Mouse (Mus musculus) gastrocnemius, postnatal 14 days (tissue): ENCODE results near the gene Fam71e1. TPM values are rescaled to one million over a fixed set of nuclear protein-coding genes. Genes with fewer than 3 reads are reported as not detected.

Source experiments
- DNase-seq: peaks from one replicate; pipeline ENCODE4 v3.0.0; 2021; ENCODE audit warnings: mixed read lengths
- intact Hi-C: fragments of 180-260 bp; cut with DNase I; formaldehyde crosslinking; loops from one replicate; pipeline ENCODE4 v1.15.1; 2025; ENCODE audit warnings: low total_unique reads
- total RNA-seq, 2 experiments: library from RNA; stranded (reverse); gene quantifications; 2 replicates each; pipeline ENCODE4 v1.2.3; 2021

Gene Fam71e1
- total RNA-seq, 2 experiments from 2014 or later: 3.8 to 4.7 TPM

DNA sequence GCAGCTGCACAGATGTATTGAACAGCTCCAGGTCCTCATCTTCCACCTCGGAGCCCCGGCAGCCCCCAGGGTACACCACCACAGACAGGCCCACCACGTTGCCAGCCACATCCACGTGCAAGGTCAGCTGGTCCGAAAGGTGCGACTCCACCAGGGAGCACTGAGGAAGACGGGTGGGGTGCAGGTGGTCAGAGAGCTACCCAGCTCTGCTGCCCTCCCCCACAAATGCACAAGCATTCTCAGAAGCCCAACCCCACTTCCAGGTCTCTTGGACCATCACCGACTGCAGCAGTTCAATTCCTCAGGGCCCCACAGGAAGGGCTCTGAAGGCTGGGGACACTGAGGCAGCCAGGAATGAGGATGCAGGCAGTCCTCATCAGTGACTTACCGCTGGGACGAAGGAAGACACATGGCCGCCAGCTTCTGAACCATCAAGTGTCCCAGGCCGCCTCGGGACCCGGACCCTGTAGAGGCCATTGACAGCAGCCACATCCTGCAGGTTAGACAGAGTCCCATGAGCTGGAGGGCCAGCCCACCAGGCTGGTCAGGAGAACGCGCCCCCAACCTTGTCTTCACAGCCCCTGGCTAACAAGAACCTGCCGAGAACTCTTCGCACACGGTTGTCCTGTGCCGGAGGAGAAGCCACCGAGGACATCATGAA, 4.1 kb upstream of the Fam71e1 start:
- DNase-seq: no peak
- intact Hi-C loops: no loop called here

DNA sequence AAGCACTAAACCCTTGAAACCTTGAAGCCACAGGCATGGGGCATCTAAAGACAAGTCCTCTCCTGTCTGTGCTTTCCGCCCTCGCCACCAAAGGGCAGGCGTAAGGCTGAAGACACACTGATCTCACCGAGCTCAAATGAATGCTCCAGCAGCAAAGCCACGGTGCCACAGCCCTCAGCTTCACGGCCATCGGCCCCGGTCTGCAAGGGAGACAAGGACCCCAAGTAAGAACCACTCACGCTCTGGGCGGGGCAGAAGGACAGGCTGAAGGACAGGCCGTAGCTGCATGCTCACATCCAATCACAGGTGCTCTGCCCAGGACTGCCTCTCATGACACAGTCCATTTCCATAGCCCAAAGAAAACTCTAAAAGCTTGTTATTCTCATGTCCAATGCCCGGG, 1.7 kb upstream of the Fam71e1 start:
- no peak for DNase-seq
- intact Hi-C loops: no loop called here

DNA sequence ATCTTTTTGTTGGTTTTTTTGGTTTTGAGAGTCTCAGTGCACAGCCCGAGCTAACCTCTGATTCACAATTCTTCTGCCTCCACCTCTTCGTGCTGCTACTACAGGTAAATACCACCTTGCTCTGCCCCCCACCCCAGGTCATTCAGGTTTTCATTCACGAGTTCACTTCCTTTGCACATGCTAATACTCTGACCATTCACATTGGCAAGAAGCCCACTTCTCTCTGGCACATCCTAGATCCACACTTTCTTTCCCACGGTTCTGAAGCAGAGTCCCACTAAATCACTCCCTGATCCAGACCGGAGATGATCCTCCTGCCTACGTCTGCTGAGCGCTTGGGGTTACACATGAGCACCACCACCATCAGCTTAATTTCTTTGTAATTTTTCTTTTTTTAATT, 1.3 kb upstream of the Fam71e1 start:
- intact Hi-C loops: no loop called here

DNA sequence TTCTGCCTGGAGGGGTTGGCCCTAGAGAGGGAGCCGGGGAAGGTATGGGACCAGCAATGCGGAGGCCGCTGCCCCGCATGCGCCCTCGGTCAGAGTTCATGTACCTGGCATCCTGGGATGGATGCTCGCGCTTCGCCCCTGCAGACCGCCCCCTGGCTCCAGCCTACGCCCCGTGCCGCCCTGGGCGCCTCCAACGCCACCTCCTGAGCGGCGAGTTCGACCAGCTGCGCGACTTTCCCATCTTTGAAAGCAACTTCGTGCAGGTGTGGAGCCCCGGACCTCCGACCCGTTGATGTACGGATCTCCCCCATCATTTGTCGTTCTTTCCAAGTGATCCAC, 359 bp downstream of the Fam71e1 start:
- intact Hi-C loops: no loop called here
- no peak for DNase-seq

More for the DNA sequence above, 1.3 kb upstream of the Fam71e1 start:
- no peak for DNase-seq

DNA sequence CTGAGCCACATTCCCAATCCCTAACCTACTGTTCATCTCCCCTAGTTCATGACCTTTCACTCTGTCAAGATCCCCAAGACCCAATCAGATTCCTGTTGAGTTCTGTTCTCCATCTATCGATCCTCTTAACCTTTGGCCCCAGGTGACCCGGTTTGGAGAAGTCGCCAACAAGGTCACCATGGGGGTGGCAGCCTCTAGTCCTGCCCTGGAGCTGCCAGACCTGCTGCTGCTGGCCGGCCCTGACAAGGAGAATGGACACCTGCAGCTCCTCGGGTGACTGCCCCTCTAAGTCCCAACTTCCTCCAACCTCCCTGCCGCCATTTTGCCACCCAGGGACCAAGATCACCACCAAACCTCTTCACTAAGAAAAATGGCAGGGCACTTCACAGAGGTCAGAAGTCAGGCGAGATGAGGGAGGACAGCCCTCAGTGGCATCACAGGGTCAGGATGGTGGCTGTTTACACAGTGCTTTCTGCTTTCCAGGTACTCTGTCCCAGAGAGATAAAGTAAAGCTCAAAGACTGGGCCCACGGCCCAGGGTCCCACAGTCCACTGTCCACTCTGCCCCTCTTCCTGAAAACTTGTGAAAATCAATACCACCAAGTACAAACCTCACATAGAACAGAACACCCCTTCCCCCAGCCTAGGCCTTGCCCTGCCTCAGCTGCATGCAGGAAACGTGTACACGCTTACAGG, 1.1 kb downstream of the Fam71e1 start:
- intact Hi-C loops: no loop called here
- no peak for DNase-seq

DNA sequence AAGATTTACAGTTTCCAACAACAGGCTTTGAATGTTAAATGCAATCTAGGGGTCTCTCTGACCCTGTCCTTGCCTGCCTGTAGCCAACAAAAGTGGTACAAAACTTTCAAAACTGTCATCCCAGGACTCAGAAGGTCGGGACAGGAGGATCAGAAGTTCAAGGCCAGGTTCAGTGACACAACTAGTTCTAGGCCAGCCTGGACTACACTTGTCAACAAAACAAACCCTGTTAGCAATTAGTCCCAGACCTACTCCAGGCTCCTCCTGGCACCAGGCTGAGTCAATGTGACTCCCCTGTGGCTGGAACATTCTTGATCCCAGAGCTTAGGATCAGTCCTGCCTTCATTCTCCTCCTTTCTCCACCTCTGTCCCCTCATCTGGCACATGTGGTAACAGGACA, 2.5 kb downstream of the Fam71e1 start:
- intact Hi-C loops: no loop called here
- DNase-seq: no peak

DNA sequence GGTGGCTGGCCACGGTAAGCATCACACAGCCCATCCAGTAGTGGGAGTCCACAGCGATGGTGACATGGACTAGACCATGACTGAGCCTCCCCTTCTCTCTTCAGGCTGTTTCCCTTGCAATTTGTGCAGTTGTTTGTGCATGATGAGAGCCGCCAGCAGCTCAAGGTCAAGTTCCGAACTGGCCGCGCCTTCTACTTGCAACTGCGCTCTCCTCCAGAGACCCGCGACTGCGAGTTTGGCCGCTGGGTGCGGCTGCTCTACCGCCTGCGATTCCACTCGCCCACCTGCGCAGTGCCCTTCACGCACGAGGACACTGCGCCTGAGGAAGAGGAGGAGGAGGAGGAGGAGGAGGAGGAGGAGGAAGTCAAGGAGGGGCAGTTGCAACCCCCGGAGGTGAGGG, 3.7 kb downstream of the Fam71e1 start:
- intact Hi-C loops: loop anchor here (5.0 kb wide), 1 partner anchor 52 kb away; the partner anchor contains the start of gene Nr1h2

DNA sequence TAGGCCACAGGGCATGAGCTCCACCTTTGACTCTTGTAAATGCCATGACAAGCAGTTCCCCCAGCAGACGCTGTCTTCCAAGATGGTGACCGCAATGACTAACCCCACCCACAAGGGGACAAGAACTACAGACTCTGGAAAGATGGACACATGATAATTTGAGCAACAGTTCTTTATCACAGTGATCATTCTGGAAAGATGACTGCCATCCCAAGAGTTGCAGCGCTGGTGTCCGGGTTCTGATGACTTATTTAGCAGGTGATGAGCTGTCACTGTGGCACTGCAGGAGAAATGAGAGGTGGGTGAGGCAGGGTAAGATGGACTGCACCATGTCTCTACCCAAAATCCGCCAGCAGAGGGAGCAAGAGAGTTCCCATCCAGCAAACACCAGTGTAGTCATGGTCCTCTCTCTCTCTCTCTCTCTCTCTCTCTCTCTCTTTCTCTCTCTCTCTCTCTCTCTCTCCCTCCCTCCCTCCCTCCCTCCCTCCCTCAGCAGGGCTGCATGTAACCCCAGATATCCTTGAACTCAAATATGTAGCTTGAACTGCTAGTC, 5.3 kb downstream of the Fam71e1 start:
- intact Hi-C loops: loop anchor here (5.0 kb wide), 1 partner anchor 51 kb away; the partner anchor contains the start of gene Nr1h2
- DNase-seq: peak; percentile 59

More for the DNA sequence above, 3.7 kb downstream of the Fam71e1 start:
- no peak for DNase-seq

DNA sequence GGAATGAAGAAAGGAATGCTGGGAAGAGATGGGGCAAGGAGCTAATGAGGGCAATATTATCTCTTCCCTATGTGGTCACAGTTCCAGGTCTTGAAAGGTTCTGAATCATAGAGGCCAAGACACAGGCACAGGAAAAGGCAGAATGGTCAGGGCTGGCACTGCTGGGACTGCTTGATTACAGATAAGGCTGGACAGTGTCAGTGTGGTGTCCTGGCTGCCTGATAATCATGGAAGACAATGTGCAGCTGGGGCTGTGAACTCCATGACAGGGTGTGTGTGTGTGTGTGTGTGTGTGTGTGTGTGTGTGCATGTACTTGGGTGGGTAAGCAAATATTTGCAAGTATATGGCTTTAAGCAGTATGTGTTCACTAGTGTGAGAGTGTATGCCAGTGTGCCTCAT, 11.1 kb downstream of the Fam71e1 start:
- DNase-seq: no peak
- intact Hi-C loops: no loop called here

DNA sequence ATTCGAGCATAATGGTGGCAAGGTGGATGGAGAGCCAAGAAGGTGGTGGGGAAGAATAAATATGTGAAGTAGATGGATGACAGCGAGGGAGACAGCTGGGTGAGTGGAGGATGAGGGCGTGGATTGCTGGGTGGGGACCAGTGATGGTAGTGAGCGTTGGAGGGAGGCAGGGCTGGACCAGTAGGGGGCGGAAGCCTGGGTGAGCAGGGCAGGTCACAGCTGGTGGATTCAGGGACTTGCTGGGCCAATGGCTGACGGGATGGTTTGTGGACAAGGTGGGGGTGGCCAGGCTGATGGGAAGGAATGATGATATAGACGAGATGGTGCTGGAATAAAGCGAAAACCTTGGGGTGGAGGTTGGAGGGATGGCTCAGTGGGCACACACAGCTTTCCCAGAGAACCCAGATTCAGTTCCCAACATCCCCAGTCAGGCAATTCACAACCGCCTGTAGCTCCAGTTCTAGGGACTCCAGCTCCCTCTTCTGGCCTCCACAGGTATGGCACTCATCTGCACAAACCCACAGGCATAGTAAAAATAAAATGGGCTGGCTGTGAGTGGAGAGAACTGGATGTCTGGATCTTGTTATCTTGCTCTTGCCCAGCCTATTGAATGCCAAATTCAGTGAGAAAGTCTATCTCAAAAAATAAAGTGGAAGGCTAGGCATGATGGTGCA, 23.0 kb downstream of the Fam71e1 start:
- intact Hi-C loops: no loop called here
- no peak for DNase-seq

DNA sequence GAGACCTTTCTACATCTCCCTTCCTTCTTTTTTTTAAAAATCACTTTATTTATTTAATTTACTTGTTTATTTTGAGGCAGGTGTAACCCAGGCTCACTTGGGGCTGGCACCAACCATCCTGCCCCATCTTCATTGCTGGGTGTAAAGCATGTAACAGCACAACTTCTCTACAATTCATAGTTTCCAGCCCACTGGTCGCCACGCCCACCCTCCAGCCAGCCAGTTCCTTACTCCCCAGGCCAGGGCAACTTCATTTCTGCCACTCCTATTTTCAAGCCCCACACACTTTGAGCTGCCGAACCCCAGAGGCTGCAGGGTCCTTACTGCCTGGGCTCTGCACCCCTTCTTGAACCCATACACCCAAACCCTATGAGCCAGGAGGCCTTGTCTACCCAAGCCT, 24.6 kb downstream of the Fam71e1 start:
- no peak for DNase-seq
- intact Hi-C loops: loop anchor here (5.0 kb wide), 1 partner anchor 41 kb away; no protein-coding TSS in a partner anchor

DNA sequence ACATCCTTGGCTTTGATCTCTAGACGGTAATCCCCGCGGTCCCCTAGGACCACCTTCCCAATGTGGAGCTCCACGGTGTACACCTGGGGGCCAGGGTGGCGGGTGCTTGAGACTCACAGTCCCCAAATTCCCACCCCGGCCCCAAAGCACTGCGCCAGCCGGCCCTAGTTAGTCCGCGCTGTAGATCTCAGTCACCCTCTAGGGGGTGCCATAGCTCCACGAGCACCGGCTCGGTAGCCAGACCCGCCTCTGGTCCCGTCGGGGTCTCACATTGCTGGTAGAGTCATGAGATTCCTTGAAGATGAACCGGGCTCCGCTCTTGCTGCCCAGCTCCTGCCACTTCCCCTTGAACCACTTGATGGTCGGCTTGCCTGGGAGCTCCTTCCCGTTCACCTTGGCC, 25.3 kb downstream of the Fam71e1 start:
- intact Hi-C loops: loop anchor here (5.0 kb wide), 1 partner anchor 41 kb away; no protein-coding TSS in a partner anchor
- peak; percentile 69 for DNase-seq

DNA sequence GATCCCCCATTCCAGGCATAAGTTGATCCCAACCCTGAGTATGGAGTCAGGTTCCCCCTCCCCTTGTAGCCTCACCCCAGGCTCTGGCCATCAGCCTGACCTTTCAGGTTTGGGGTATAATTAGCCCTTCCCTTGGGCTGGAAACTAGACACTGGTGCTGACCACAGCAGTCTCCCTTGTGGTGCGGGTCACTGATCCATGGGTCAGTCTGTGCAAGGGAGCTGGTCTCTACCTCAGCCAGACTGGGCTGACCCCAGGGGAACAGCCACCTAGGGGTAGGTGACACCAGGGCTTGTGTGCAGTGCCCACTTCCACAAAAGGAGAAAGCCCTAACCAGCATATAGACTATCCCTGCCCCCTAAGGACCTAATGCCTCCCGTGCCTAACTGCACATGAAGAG, 26.7 kb downstream of the Fam71e1 start:
- intact Hi-C loops: loop anchor here (5.0 kb wide), 1 partner anchor 39 kb away; no protein-coding TSS in a partner anchor
- DNase-seq: peak; percentile 64

DNA sequence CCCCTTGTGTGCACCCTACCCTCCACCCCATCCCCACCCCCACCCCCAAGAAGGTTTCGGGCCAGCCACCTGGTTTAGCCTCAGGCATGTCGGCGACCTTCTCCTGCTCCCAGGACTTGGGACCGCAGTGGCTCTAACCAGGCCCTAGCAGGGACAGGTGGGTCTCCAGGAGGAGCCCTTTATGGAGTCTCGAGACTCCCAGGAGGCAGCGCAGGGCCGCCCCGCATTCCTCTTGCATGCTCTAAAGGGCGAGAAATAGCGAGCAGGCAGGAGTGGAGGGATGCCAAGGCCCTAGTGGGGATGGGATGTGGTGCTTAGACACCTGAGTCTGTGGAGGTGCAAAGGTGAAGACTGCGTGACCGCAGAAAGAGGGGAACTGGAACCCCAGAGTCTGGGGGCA, 28.1 kb downstream of the Fam71e1 start, which contains the start of gene Mybpc2:
Mybpc2 (minus strand) TSS at position 155 of the 400 bp plus-strand sequence.
- intact Hi-C loops: loop anchor here (5.0 kb wide), 1 partner anchor 38 kb away; no protein-coding TSS in a partner anchor

DNA sequence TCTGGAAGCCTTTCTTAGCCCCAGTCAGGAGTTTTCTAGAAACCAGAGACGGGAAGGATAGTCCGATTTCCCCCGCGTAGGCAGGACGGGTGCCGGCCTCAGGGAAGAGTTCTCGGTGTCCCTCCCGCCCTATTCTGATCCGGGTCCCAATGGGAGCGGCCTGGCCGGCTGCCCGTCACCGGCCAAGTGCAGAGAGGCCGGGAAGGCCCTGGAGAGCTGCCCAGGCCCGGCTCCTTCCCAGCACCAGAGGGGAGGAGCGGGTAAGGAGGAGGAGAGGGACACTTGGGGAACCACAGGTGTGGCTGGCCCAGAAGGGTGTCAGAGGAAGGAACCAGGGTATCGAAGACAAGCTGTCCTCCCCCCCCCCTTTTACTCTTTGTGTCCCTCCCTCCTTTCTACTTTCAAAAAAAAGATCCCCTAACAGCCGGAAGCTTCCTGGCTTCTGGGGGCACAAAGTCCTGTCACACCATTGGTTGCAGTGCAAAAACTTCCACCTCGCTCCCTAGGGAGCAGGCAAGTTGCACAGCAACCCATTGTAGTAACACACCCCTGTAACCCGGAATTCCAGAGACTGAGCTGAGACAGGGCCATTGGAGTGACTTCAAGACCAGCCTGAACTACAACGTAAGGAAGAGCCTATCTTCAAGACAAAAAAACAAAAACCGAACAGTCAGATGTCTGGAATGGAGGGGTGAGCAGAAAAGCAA, 28.9 kb downstream of the Fam71e1 start:
- intact Hi-C loops: no loop called here
- DNase-seq: peak; percentile 93

More for the DNA sequence above, 28.1 kb downstream of the Fam71e1 start, which contains the start of gene Mybpc2:
- peak; percentile 81 for DNase-seq

DNA sequence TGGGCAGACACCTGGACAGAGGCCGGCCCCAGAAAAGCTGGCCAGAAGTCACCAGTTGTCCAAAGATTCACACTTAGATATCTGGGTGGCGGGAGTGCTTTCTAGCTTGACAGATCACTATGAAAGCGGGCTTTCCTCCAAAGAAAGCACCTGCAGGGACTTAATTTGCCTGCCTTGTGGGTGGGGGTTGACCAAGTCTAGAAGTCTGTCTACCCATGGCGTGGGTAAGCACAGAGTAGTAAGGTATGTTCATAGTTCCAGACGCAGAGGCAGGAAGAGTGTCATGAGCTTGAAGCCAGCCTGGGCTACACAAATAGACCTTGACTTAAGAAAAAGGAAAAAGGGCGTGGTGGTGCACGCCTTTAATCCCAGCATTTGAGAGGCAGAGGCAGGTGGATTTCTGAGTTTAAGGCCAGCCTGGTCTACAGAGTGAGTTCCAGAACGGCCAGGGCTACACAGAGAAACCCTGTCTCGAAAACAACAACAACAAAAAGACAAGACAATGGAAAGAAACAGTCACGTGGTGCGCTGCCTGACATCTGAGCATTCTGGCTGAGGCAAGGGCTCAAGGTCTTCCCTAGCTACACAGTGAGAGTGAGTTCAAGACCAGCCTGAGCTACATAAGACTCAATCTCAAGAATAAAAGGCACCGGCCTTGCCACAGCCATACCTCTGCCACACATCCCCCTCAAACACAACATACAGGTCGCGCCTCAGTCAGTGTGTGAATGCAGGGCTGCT, 30.2 kb downstream of the Fam71e1 start:
- intact Hi-C loops: no loop called here
- DNase-seq: no peak

DNA sequence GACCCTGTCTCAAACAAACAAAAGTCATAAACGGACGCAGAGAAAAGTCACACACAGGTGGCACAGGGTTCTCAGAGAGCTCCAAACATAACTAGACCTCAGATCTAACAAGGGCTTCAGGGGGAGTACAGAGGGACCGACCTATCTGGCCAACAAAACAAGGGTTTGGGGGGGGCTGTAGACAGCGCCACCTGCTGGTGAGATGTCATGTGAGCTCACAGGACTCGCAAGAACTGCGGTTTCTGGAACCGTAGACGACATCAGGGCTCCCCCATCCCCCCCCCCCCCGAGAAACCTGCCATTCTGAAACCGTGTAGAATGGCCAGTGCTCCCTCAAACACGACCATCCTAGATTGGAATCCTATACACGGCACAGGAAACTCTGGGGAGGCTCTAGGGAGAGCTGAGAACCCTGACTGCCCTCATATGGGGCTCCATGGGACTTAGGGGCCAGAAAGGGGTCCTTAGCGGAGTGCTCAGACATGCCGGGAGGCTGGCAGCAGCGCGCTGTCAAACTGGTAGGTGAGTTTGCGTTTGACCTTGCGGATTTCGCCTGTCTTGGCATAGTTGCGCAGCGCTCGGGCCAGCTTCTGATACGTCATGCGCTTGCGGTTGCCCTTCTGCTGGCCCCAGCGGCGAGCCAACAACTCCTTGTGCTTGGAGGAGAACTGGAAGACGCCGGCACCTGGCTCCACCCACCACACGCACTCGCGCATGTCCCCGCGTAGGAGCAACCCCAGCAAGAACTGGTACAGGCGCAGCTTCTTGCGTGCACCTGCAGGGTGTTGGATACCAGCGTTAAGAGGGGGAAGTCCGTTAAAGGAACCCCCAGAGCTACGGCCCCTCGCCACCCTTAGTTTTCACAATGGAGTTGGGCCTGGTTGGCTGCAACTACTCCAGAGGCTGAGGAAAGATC, 31.4 kb downstream of the Fam71e1 start:
- intact Hi-C loops: no loop called here
- peak; percentile 77 for DNase-seq

DNA sequence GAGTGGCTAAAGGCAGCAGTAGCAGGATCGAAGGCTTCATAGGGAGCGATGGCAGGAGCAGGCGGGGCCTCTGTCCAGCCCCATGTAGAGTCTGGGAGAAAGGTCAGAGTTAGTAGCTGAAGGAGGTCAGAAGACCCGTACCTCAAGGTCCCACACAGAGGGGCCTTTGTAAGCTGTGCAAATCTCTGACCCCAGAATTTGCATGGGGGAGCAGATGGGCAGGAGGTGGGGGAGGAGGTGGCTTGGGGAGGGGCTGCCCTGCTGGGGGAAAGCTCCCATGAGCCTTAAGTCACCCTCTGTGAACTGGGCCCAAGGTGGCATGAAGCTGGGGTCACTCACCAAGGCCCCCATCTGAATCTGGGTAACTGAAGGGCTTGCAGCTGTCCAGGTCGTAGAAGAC, 33.1 kb downstream of the Fam71e1 start:
- DNase-seq: no peak
- intact Hi-C loops: no loop called here
